Mouse (Mus musculus) embryo, embryonic 11 days (tissue): Measurements from ENCODE around the gene Gm49510.
A peak's percentile ranks its signal among the peaks of the same experiment; 100 is the strongest.

Experiments used
- DNase-seq: peaks from one replicate; pipeline ENCODE4 v3.0.0-alpha.2; 2015

Gene Gm49510

GRCm38 (mm10) chr15:78948152-78948725 lies 48.8 kb downstream of the Gm49510 start:
- peak; percentile 19 for DNase-seq

- no peak for DNase-seq
Observed at GRCm38 (mm10) chr15:78948883-78949282, 49.4 kb downstream of the Gm49510 start.

- no peak for DNase-seq
Observed at GRCm38 (mm10) chr15:78955663-78956062, 56.2 kb downstream of the Gm49510 start.

GRCm38 (mm10) chr15:78956351-78956750 lies 56.9 kb downstream of the Gm49510 start:
- DNase-seq = peak; percentile 34

- no peak for DNase-seq
Observed at GRCm38 (mm10) chr15:78957021-78957420, 57.6 kb downstream of the Gm49510 start.

GRCm38 (mm10) chr15:78959537-78959936 lies 60.1 kb downstream of the Gm49510 start:
- DNase-seq = no peak

- DNase-seq = no peak
Observed at GRCm38 (mm10) chr15:78960088-78960487, 60.6 kb downstream of the Gm49510 start.

GRCm38 (mm10) chr15:78962885-78963284 lies 63.4 kb downstream of the Gm49510 start:
- DNase-seq = peak; percentile 81
